Mouse (Mus musculus) stomach, embryonic 14.5 days (tissue): ENCODE measurements around the gene Hoxb5. TPM values are rescaled to one million over a fixed set of nuclear protein-coding genes. Genes with fewer than 3 reads are reported as not detected.

Source experiments
- ATAC-seq: fragments of 200-750 bp; cut with Nextera tagmentation; 2 replicates; pipeline ENCODE4 v1.8.0; 2017; ENCODE audit warnings: low read depth, moderate TSS enrichment; ENCODE audit not compliant: insufficient number of reproducible peaks, insufficient read depth, low FRiP score
- H3K27ac ChIP-seq: fragments of 300-500 bp; sonication (generic); 2 replicates; pipeline ENCODE4 v1.5.1; 2014; ENCODE audit warnings: mild to moderate bottlenecking, low read length, moderate library complexity, mixed read lengths
- H3K27me3 ChIP-seq: fragments of 300-500 bp; sonication (generic); 2 replicates; pipeline ENCODE4 v1.6.1; 2014; ENCODE audit warnings: low read length, control low read depth, mixed read lengths; ENCODE audit not compliant: control insufficient read depth, insufficient read depth
- H3K36me3 ChIP-seq: fragments of 300-500 bp; sonication (generic); 2 replicates; pipeline ENCODE4 v1.6.1; 2014; ENCODE audit warnings: mild to moderate bottlenecking, control low read depth, low read length, moderate library complexity, mixed read lengths; ENCODE audit not compliant: control insufficient read depth, insufficient read depth
- H3K4me1 ChIP-seq: fragments of 300-500 bp; sonication (generic); 2 replicates; pipeline ENCODE4 v1.6.1; 2014; ENCODE audit warnings: low read length, control low read depth, mixed read lengths; ENCODE audit not compliant: control insufficient read depth, insufficient read depth
- H3K4me2 ChIP-seq: fragments of 300-500 bp; sonication (generic); replicated peaks from 2 replicates; pipeline ENCODE4 v1.6.1; 2014; ENCODE audit warnings: low read depth, low read length, control low read depth
- H3K4me3 ChIP-seq: fragments of 300-500 bp; sonication (generic); 2 replicates; pipeline ENCODE4 v1.5.1; 2014; ENCODE audit warnings: low read depth, low read length, control low read depth
- H3K9ac ChIP-seq: fragments of 300-500 bp; sonication (generic); replicated peaks from 2 replicates; pipeline ENCODE4 v1.6.1; 2014; ENCODE audit warnings: low read depth, mild to moderate bottlenecking, control low read depth, low read length, moderate library complexity, mixed read lengths
- H3K9me3 ChIP-seq: fragments of 300-500 bp; sonication (generic); 2 replicates; pipeline ENCODE4 v1.6.1; 2016; ENCODE audit warnings: low read depth, low read length, control low read depth; ENCODE audit not compliant: control insufficient read depth
- WGBS: fragments of 180-500 bp; shearing (Covaris S2); extraction: QIAGEN DNeasy Blood & Tissue Kit; methylation state at CpG from one replicate; pipeline ENCODE4 v1.1.7; 2014; 5-methylcytosine and 5-hydroxymethylcytosine counted together
- polyA plus RNA-seq: library from polyadenylated mRNA; unstranded; fragments of >200 nt; fragmentation: Nextera tagmentation; extraction: Ambion mirVana; gene quantifications from 2 replicates; pipeline ENCODE4 v1.2.1, GENCODE M21; 2014

The Hoxb5 gene
- polyA plus RNA-seq, 1 experiment from 2014 or later = 23.3 TPM

GRCm38 (mm10) chr11:96349491-96350340 is 46.6 kb downstream of the Hoxb5 start:
- Histone ChIP-seq H3K4me2 (peak overlapping the region; percentile 39), H3K9me3 (no peaks in the 10 kb centered on the region), H3K4me3 (peak overlapping the region; percentile 15), H3K36me3 (peaks cover 11% of the 10 kb centered on the region; the same call in 1 of the 2 replicates), H3K27me3 (no peaks in the 10 kb centered on the region), H3K27ac (peak overlapping the region; percentile 100), H3K4me1 (peaks cover 45% of the 10 kb centered on the region), H3K9ac (peak overlapping the region; percentile 37)
- no peak for ATAC-seq
- whole genome bisulfite sequencing = 11% methylated on average over 14 of the region's 14 CpGs

- Histone ChIP-seq H3K27me3 (no peaks in the 10 kb centered on the region), H3K4me1 (peaks cover 43% of the 10 kb centered on the region), H3K4me3 (peak within 1 kb of the TSS; percentile 79)
Observed at GRCm38 (mm10) chr11:96350341-96350624, 47.1 kb downstream of the Hoxb5 start, which contains the start of gene Hoxb2. Gene Hoxb2, plus strand, starts transcription at chr11:96350525.

GRCm38 (mm10) chr11:96350791-96351190 is 47.7 kb downstream of the Hoxb5 start:
- Histone ChIP-seq H3K9ac (peak overlapping the region; percentile 99; the same call in 1 of the 2 replicates), H3K4me3 (no peak overlapping the region), H3K27ac (peak overlapping the region; percentile 100), H3K4me2 (peak overlapping the region; percentile 86), H3K27me3 (no peaks in the 10 kb centered on the region), H3K36me3 (peaks cover 10% of the 10 kb centered on the region; the same call in 1 of the 2 replicates), H3K4me1 (peaks cover 42% of the 10 kb centered on the region), H3K9me3 (no peaks in the 10 kb centered on the region)
- WGBS = 36% methylated on average over 2 of the region's 2 CpGs
- ATAC-seq = no peak

More at GRCm38 (mm10) chr11:96350341-96350624, 47.1 kb downstream of the Hoxb5 start, which contains the start of gene Hoxb2:
- 16% methylated on average over 2 of the region's 2 CpGs for WGBS
- ATAC-seq = no peak
- H3K4me2 ChIP-seq = peak within 1 kb of the TSS; percentile 86
- H3K9me3 ChIP-seq = no peaks in the 10 kb centered on the region
- peaks cover 10% of the 10 kb centered on the region; the same call in 1 of the 2 replicates for H3K36me3 ChIP-seq
- H3K27ac ChIP-seq = peak within 1 kb of the TSS; percentile 100
- peak within 1 kb of the TSS; percentile 99 for H3K9ac ChIP-seq

GRCm38 (mm10) chr11:96351312-96351711 is 48.2 kb downstream of the Hoxb5 start:
- Histone ChIP-seq H3K36me3 (peaks cover 5% of the 10 kb centered on the region; the same call in 1 of the 2 replicates), H3K9ac (peak overlapping the region; percentile 99; the same call in 1 of the 2 replicates), H3K9me3 (no peaks in the 10 kb centered on the region), H3K4me3 (peak overlapping the region; percentile 79), H3K27ac (peak overlapping the region; percentile 100), H3K4me2 (peak overlapping the region; percentile 86), H3K27me3 (no peaks in the 10 kb centered on the region), H3K4me1 (peaks cover 37% of the 10 kb centered on the region)
- no peak for ATAC-seq
- WGBS = 5% methylated on average over 11 of the region's 11 CpGs

- 1% methylated on average over 22 of the region's 22 CpGs for WGBS
- peak overlapping the region; percentile 86 for H3K4me2 ChIP-seq
- H3K27me3 ChIP-seq = no peaks in the 10 kb centered on the region
- no peaks in the 10 kb centered on the region for H3K9me3 ChIP-seq
- peak overlapping the region; percentile 79 for H3K4me3 ChIP-seq
- H3K27ac ChIP-seq = peak overlapping the region; percentile 100
- peaks cover 5% of the 10 kb centered on the region; the same call in 1 of the 2 replicates for H3K36me3 ChIP-seq
- peaks cover 32% of the 10 kb centered on the region for H3K4me1 ChIP-seq
- 0 out of 2 replicates have a peak, but pooled peaks have one; percentile 60 for ATAC-seq
- peak overlapping the region; percentile 99 for H3K9ac ChIP-seq
Observed at GRCm38 (mm10) chr11:96351831-96352230, 48.7 kb downstream of the Hoxb5 start.

GRCm38 (mm10) chr11:96352691-96353521 is 49.8 kb downstream of the Hoxb5 start:
- peaks cover 31% of the 10 kb centered on the region for H3K4me1 ChIP-seq
- no peaks in the 10 kb centered on the region for H3K9me3 ChIP-seq
- peak overlapping the region; percentile 79 for H3K4me3 ChIP-seq
- peak overlapping the region; percentile 100 for H3K27ac ChIP-seq
- ATAC-seq = no peak
- 0 out of 2 replicates have a peak, but pooled peaks cover 5% of the 10 kb centered on the region for H3K36me3 ChIP-seq
- no peaks in the 10 kb centered on the region for H3K27me3 ChIP-seq
- H3K9ac ChIP-seq = peak overlapping the region; percentile 99
- H3K4me2 ChIP-seq = peak overlapping the region; percentile 86
- under 1% methylated on average over 75 of the region's 75 CpGs for WGBS

GRCm38 (mm10) chr11:96353522-96353841 is 50.3 kb downstream of the Hoxb5 start:
- peak overlapping the region; percentile 100 for H3K27ac ChIP-seq
- 0 out of 2 replicates have a peak, but pooled peaks cover 5% of the 10 kb centered on the region for H3K36me3 ChIP-seq
- 3% methylated on average over 14 of the region's 14 CpGs for WGBS
- peak overlapping the region; percentile 99 for H3K9ac ChIP-seq
- no peak for ATAC-seq
- peaks cover 25% of the 10 kb centered on the region for H3K4me1 ChIP-seq
- peak overlapping the region; percentile 79 for H3K4me3 ChIP-seq
- peak overlapping the region; percentile 86 for H3K4me2 ChIP-seq
- H3K27me3 ChIP-seq = no peaks in the 10 kb centered on the region
- H3K9me3 ChIP-seq = no peaks in the 10 kb centered on the region

- H3K9me3 ChIP-seq = no peaks in the 10 kb centered on the region
- 0 out of 2 replicates have a peak, but pooled peaks cover 5% of the 10 kb centered on the region for H3K36me3 ChIP-seq
- no peak for ATAC-seq
- H3K27me3 ChIP-seq = no peaks in the 10 kb centered on the region
- 10% methylated on average over 8 of the region's 8 CpGs for WGBS
- H3K4me1 ChIP-seq = peaks cover 20% of the 10 kb centered on the region
- peak overlapping the region; percentile 74 for H3K27ac ChIP-seq
- H3K9ac ChIP-seq = peak overlapping the region; percentile 99
- H3K4me3 ChIP-seq = peak overlapping the region; percentile 79
- peak overlapping the region; percentile 86 for H3K4me2 ChIP-seq
Observed at GRCm38 (mm10) chr11:96353939-96354338, 50.8 kb downstream of the Hoxb5 start.
